Mouse (Mus musculus): ENCODE data around the gene Pde9a.

Gene Pde9a

DNA sequence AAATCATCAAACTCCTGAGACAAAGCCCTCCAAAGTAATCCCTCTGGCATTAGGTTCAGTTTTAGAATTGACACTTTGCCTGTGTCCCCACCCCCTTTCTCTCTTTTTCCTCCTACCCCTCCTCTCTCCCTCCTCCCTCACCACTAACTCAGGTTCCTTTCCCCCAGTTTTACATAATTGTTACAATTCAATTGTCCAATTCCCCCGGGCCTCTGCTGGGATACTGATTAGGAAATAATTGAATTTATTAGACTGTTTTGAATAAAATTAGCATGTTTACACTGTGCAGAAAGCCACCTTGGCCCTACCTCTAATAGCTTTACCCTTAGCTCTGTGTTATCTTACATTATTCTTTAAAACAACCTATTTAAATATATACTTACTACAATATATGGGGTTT lies 128.7 kb downstream of the Pde9a start:
- DNase-seq (ENCODE audit: low spot score in 2 of 2) = no peak

DNA sequence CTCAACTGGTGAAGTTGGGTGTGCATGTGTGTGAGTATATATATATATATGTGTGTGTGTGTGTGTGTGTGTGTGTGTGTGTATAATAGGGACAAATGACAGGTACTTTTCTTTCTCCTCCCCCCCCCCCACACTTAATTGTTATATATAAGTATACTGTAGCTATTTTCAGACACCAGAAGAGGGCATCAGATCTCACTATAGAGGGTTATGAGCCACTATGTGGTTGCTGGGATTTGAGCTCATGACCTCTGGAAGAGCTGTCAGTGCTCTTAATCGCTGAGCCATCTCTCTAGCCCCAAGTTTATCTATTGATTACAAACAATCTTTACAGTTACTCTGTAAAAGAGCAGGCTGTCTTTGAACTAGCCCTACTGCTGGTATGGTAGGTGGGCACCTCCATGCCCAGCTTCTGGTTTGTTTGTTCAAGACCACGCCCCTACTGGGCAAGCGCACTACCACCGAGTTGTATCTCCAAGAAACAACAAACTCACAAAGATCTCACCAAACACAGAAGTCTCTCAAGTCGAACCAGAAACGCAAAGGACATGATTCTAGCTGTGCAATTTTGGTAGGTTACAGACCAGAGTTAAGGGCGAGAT lies 133.4 kb downstream of the Pde9a start:
- DNase-seq (ENCODE audit: low spot score in 2 of 2) = no peak

DNA sequence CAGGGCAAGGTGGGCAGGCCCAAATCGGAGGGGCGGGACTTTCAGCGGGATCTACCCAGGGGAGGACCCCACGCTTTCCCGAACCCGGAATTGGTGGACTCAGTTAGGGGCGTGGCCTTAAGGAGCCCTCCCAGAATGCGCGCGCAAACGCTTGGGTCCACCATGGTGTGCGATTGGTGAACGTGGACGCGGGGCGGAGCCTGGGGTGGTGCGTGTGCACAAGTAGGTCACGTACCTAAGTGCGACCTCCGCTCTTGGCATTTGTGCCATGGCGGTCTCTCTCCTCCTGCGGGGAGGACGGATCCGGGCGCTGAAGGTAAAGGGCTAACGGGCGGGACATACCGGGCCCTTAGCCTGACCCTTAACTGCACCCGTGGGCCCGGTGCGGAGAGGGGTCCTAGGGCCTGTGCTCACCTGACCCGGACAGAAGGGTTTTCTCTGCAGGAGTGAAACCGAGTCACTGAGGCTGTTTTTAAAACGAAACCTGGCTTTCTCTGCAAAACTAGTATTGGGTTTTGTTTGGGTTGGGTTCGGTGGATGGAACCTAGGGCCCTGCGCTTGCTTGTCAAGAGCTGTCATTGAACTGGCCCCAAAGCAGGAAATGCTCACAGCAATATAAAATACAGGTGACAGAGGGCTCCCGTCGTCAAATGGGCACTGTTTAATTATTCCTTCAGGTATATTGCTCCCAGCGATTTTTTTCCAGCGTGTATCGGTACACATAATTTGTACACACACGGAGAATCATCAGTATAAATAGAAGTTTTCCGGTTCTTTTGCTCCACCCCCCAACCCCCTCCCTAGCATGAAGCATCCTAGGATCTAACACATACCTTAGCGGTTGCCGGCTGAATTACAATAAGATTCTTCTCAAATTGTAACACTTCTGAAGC lies 134.2 kb downstream of the Pde9a start, which contains the start of the genes Wdr4 and Ndufv3:
Wdr4 (minus strand) TSS at position 35 of the 893 bp plus-strand sequence.
Ndufv3 (plus strand) TSS at position 170 of the 893 bp plus-strand sequence.
- DNase-seq (ENCODE audit: low spot score in 2 of 2) = peak; percentile 95 to 99

DNA sequence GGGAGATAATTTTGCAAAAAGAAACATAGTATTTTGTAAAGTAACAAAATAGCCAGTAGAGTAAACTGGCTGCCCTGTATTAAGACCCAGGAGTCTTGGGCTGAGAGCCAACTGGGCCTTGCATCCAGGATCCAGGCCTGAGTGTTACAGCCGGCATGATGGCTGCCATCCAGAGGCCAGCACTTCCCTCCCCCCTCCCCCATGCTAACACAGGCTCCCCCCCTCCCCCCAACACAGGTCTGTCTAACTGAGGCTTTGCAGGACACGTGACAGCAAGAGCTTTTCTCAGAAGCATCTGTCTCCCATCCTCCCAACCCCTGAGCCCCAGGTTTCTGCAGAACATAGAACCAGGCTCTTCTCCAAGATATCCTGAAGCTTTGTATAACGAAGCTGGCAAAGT lies 134.9 kb downstream of the Pde9a start:
- no peak for DNase-seq (ENCODE audit: low spot score in 2 of 2)

DNA sequence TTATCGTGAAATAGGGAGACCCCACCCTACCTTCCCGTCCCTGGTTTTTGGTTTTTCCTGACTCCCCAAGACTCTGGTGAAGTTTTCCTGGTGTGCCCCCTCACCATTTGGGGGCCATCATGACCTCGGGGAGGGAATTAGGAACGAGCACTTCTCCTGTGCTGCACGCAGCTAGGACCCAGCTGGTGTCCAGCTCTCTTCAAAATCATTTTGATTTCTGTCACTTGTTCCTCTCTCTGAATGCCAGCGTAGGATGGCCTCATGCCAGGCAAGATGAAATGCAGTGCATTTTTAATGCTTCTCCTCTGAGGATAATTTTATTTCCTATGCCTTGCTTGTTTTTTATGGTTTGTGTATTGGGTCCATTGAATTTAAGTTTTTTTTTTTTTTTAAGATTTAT lies 135.9 kb downstream of the Pde9a start:
- no peak for DNase-seq (ENCODE audit: low spot score in 2 of 2)

DNA sequence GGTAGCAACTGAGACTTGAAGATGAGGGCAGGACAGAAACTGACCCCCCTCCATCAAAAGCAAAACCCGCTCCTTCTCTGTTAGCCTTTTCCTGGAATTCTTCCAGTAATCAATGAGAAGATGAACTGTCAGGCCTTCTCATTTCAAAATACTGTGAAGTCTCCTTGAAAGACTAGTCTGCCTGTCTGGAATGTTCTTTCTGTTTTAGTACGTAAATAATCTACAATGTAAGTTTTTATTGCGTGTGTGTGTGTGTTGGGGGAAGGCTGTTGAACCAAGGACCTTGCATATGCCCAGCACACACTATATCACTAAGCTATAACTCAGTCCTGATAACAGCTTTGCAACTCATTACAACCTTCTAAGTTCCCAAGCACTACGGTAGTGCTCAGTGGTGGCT lies 139.1 kb downstream of the Pde9a start:
- DNase-seq (ENCODE audit: low spot score in 2 of 2) = no peak

DNA sequence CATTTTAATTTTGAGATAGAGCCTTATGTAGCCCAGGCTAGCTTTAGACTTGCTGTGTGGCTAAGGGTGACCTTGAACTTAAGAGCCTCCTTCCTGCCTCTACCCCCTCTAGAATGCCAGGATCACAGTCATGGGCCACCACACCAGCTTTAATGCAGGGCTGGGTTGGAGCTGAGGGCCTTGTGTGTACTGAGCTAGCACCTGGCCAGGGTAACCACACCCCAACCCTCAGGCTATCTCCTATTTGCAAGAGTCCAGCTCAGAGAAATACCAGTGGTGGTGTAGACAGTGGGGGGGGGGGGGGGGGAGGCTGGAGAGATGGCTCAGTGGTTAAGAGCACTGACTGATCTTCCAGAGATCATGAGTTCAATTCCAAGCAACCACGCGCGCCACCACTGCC lies 139.8 kb downstream of the Pde9a start:
- no peak for DNase-seq (ENCODE audit: low spot score in 2 of 2)

Data from spleen, postnatal 10 days (tissue).